Mouse (Mus musculus) heart, adult 2 months (tissue): ENCODE results near the gene Fam173a.

Source experiments
- CTCF ChIP-seq: fragments of 200-600 bp; IDR thresholded peaks from 2 replicates; pipeline ENCODE4 v1.8.1; 2022; ENCODE audit warnings: antibody characterized with exemption, mild to moderate bottlenecking, moderate library complexity
- EP300 ChIP-seq: fragments of 200-500 bp; IDR thresholded peaks from 2 replicates; pipeline ENCODE4 v1.6.1; 2011; ENCODE audit warnings: low read depth, low read length, control low read depth; ENCODE audit not compliant: insufficient read depth
- POLR2A ChIP-seq: fragments of 200-500 bp; IDR thresholded peaks from 2 replicates; pipeline ENCODE4 v1.6.1; 2011; ENCODE audit warnings: mild to moderate bottlenecking, low read depth, low read length, control low read depth; ENCODE audit not compliant: insufficient read depth

DNA sequence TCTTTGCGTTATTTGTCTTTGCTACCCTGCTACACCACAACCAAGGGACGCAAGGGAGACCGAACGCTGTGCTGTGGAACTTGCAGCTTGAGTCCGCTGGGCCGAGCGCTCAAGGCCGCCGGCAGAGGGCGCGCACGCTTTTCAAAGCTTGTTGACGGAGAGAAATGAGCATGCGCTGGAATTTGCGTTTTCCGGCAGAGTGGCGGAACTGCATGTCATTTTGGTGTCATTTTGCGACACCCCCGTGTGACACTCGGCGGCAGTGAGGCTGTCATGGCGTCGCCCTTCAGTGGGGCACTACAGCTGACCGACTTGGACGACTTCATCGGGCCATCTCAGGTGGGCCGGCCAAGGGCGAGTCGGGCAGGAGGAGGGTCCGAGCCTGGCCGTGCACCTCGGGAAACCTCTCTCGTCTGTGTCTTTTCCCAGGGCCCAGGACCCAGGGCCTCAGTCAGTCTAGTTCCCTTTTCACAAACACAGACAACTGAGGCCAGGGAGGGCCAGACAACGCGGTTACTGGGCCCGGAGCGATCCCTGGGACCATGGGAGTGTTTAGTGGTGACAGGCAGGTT, 19.1 kb downstream of the Fam173a start, which contains the start of gene Narfl:
- TF ChIP-seq CTCF (peak; percentile 100; the same call in 1 of the 2 replicates), POLR2A (peak; percentile 86), EP300 (peak; percentile 98)
